Mouse (Mus musculus): ENCODE results near the gene Col6a2. TPM values are rescaled to one million over a fixed set of nuclear protein-coding genes. Genes with fewer than 3 reads are reported as not detected.

Gene Col6a2
- polyA plus RNA-seq, 1 experiment = 239 TPM

DNA sequence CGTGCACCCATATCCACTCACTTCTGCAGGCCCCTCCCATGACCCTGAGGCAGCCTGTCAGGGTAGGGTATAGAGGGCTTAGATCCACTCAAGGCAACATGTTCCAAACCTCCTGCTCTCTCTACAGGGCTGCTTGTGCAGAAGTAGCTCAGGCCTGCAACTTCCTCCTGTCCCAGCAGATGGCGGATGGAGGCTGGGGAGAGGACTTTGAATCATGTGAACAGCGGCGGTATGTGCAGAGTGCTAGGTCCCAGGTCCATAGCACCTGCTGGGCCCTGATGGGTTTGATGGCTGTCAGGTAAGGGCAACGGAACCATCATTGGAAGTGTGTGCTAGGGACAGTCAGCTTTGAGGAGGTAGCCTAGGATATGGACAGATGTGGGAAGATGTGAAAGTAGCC lies 73.0 kb downstream of the Col6a2 start:
- DNase-seq (ENCODE audit: low spot score) = no peak

DNA sequence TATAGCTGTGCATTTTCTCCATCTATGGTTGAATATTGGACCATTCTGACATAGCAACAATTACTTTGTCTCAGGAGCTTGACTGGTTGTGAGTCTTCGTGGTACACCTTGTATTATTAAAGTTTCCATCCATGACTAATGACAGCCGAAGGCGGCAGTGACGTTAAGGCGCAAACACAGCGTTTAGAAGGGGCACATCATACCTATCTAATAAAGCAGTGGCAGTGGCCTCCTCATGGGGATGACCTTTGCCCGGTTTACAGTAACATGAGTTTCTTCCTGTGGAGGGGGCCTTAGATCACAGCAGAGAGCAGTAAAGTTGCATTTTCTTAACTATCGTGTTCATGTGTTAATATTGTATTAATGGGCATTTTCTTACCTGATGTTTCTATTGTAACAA lies 75.2 kb downstream of the Col6a2 start:
- DNase-seq (ENCODE audit: low spot score) = no peak

DNA sequence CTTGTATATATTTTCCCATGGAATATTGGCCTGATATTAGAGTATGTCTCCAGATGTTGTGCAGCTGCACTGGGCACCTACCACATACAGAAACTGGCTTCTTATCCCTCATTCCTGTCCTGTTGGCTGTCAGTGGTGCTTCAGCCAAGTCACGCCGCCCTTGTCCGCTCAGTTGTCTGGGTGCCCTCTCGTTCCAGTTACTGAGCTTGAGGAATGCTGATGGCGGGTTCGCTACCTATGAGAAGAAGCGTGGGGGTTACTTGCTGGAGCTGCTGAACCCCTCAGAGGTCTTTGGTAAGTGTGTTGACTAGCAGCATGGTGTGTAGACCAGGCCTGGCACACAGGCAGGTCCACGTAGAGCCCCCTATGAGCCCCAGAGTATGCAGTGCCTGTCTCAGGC lies 76.9 kb downstream of the Col6a2 start:
- no peak for DNase-seq (ENCODE audit: low spot score)

Other genes with a start within 250 kb of the Col6a2 start
- not detected in 2 replicates for gene AC141477.1, start 183.2 kb downstream of the Col6a2 start, polyA plus RNA-seq (2012; rRNA removed)
- gene Pcnt, start 180.8 kb downstream of the Col6a2 start, polyA plus RNA-seq (2012; rRNA removed) = 20.5 and 24.7 TPM in 2 replicates
- not detected in 2 replicates for gene 2610028H24Rik, start 174.5 kb downstream of the Col6a2 start, polyA plus RNA-seq (2012; rRNA removed)
- 32.0 and 32.8 TPM in 2 replicates for gene Mcm3ap, start 154.7 kb downstream of the Col6a2 start, polyA plus RNA-seq (2012; rRNA removed)
- 2.4 TPM in 2 replicates for gene Ybey, start 154.5 kb downstream of the Col6a2 start, polyA plus RNA-seq (2012; rRNA removed)
- gene Lss, start 92.0 kb downstream of the Col6a2 start, polyA plus RNA-seq (2012; rRNA removed) = 20.1 and 33.8 TPM in 2 replicates
- gene Spatc1l, start 61.4 kb downstream of the Col6a2 start, polyA plus RNA-seq (2012; rRNA removed) = 0.10 and 0.15 TPM in 2 replicates
- gene Ftcd, start 48.0 kb downstream of the Col6a2 start, polyA plus RNA-seq (2012; rRNA removed) = 0.03 TPM in 1 of 2 replicates, not detected in the other
- 412 and 521 TPM in 2 replicates for gene Col6a1, start 102.5 kb upstream of the Col6a2 start, polyA plus RNA-seq (2012; rRNA removed)